Mouse (Mus musculus) limb, embryonic 14.5 days (tissue): Measurements from ENCODE around the gene Nucks1. TPM values are rescaled to one million over a fixed set of nuclear protein-coding genes. Genes with fewer than 3 reads are reported as not detected.
"Not testable (repeated sequence)": the region's sequence is repeated elsewhere in the genome, so short reads cannot be mapped to it uniquely, and the experiment has no call there.

Source experiments
- ATAC-seq: fragments of 200-750 bp; cut with Nextera tagmentation; 2 replicates; pipeline ENCODE4 v1.8.0; 2017; ENCODE audit warnings: low read depth, moderate number of reproducible peaks, moderate TSS enrichment; ENCODE audit not compliant: low FRiP score
- DNase-seq: peaks from one replicate; pipeline ENCODE4 v3.0.0-alpha.2; 2015; ENCODE audit warnings: low spot score
- H3K27ac ChIP-seq: fragments of 300-500 bp; sonication (generic); replicated peaks from 2 replicates; pipeline ENCODE4 v1.5.1; 2014; ENCODE audit warnings: low read depth, mild to moderate bottlenecking, low read length, moderate library complexity, mixed read lengths
- H3K27me3 ChIP-seq: fragments of 300-500 bp; sonication (generic); 2 replicates; pipeline ENCODE4 v1.6.1; 2014; ENCODE audit warnings: low read length, mixed read lengths; ENCODE audit not compliant: control insufficient read depth, insufficient read depth
- H3K36me3 ChIP-seq: fragments of 300-500 bp; sonication (generic); 2 replicates; pipeline ENCODE4 v1.6.1; 2014; ENCODE audit warnings: mild to moderate bottlenecking, low read length, moderate library complexity, mixed read lengths; ENCODE audit not compliant: control insufficient read depth, insufficient read depth
- H3K4me1 ChIP-seq: fragments of 300-500 bp; sonication (generic); 2 replicates; pipeline ENCODE4 v1.6.1; 2014; ENCODE audit warnings: antibody characterized with exemption, low read length, mixed read lengths; ENCODE audit not compliant: control insufficient read depth, insufficient read depth
- H3K4me2 ChIP-seq: fragments of 300-500 bp; sonication (generic); replicated peaks from 2 replicates; pipeline ENCODE4 v1.6.1; 2014; ENCODE audit warnings: low read depth, mild to moderate bottlenecking, low read length, moderate library complexity; ENCODE audit not compliant: severe bottlenecking
- H3K4me3 ChIP-seq: fragments of 300-500 bp; sonication (generic); replicated peaks from 2 replicates; pipeline ENCODE4 v1.5.1; 2014; ENCODE audit warnings: low read length
- H3K9ac ChIP-seq: fragments of 300-500 bp; sonication (generic); 2 replicates; pipeline ENCODE4 v1.6.1; 2014; ENCODE audit warnings: mild to moderate bottlenecking, low read depth, low read length, moderate library complexity; ENCODE audit not compliant: severe bottlenecking
- H3K9me3 ChIP-seq: fragments of 300-500 bp; sonication (generic); 2 replicates; pipeline ENCODE4 v1.6.1; 2016; ENCODE audit warnings: low read length; ENCODE audit not compliant: control insufficient read depth
- POLR2A ChIP-seq: fragments of 200-500 bp; IDR thresholded peaks from 2 replicates; pipeline ENCODE4 v1.8.0; 2012; ENCODE audit warnings: inconsistent platforms, mild to moderate bottlenecking, moderate library complexity, borderline replicate concordance; ENCODE audit not compliant: insufficient read depth, insufficient read length; ENCODE audit errors: extremely low read depth
- WGBS: fragments of 180-500 bp; shearing (Covaris S2); extraction: QIAGEN DNeasy Blood & Tissue Kit; methylation state at CpG from one replicate; pipeline ENCODE4 v1.1.7; 2014; 5-methylcytosine and 5-hydroxymethylcytosine counted together
- polyA plus RNA-seq, 2 experiments: library from polyadenylated mRNA; depleted of rRNA in 1 of 2; stranded (reverse) in 1 of 2; unstranded in 1 of 2; fragments of >200 nt; fragmentation: Nextera tagmentation in 1 of 2; extraction: Ambion mirVana in 1 of 2; gene quantifications; 2 replicates each; pipeline versions ENCODE4 v1.2.1 to v1.2.3; 2012 to 2014

The Nucks1 gene
- polyA plus RNA-seq, 2 experiments, result 52.0 to 68.4 TPM

- H3K4me2 ChIP-seq, result no peak overlapping the region
- no peak for DNase-seq
- TF ChIP-seq POLR2A, result no peak
- H3K4me1 ChIP-seq, result peaks cover 3% of the 10 kb centered on the region
- no peak overlapping the region for H3K27ac ChIP-seq
- 92% methylated on average over 3 of the region's 3 CpGs for WGBS
- H3K9ac ChIP-seq, result no peak overlapping the region
- no peaks in the 10 kb centered on the region for H3K36me3 ChIP-seq
- H3K27me3 ChIP-seq, result no peaks in the 10 kb centered on the region; the same call in 1 of the 2 replicates
- ATAC-seq, result no peak
- H3K9me3 ChIP-seq, result no peaks in the 10 kb centered on the region
- no peak overlapping the region for H3K4me3 ChIP-seq
Observed at GRCm38 (mm10) chr1:131908456-131908855, 1.9 kb upstream of the Nucks1 start.

GRCm38 (mm10) chr1:131909236-131909635 is 1.1 kb upstream of the Nucks1 start:
- not testable (repeated sequence) for ATAC-seq, H3K9ac ChIP-seq, H3K4me2 ChIP-seq, H3K27ac ChIP-seq, H3K4me3 ChIP-seq, H3K27me3 ChIP-seq, H3K36me3 ChIP-seq, H3K9me3 ChIP-seq, DNase-seq, H3K4me1 ChIP-seq
- WGBS, result 95% methylated on average over 2 of the region's 2 CpGs

GRCm38 (mm10) chr1:131910674-131911558 is 582 bp downstream of the Nucks1 start:
- Histone ChIP-seq H3K4me1 (peaks cover 3% of the 10 kb centered on the region), H3K4me3 (peak overlapping the region; percentile 95), H3K9me3 (no peaks in the 10 kb centered on the region), H3K36me3 (no peaks in the 10 kb centered on the region), H3K27me3 (no peaks in the 10 kb centered on the region; the same call in 1 of the 2 replicates), H3K4me2 (peak overlapping the region; percentile 68), H3K9ac (peak overlapping the region; percentile 98), H3K27ac (peak overlapping the region; percentile 99)
- 0 out of 2 replicates have a peak, but pooled peaks have one; percentile 8 for TF ChIP-seq POLR2A
- WGBS, result under 1% methylated on average over 61 of the region's 88 CpGs
- DNase-seq (peak; percentile 70), ATAC-seq (peak; percentile 70)

- WGBS, result 78% methylated on average over 6 of the region's 6 CpGs
- H3K9ac ChIP-seq, result no peak overlapping the region
- H3K36me3 ChIP-seq, result peaks cover 39% of the 10 kb centered on the region
- H3K27me3 ChIP-seq, result no peaks in the 10 kb centered on the region
- ATAC-seq (no peak), DNase-seq (no peak)
- no peak overlapping the region for H3K4me3 ChIP-seq
- no peak overlapping the region for H3K27ac ChIP-seq
- peaks cover 5% of the 10 kb centered on the region; the same call in 1 of the 2 replicates for H3K4me1 ChIP-seq
- no peaks in the 10 kb centered on the region for H3K9me3 ChIP-seq
- no peak overlapping the region for H3K4me2 ChIP-seq
- TF ChIP-seq POLR2A, result no peak
Observed at GRCm38 (mm10) chr1:131917634-131918033, 7.3 kb downstream of the Nucks1 start.

- H3K4me3 ChIP-seq, result no peak overlapping the region
- no peak for ATAC-seq
- H3K9me3 ChIP-seq, result no peaks in the 10 kb centered on the region
- TF ChIP-seq POLR2A, result no peak
- WGBS, result 99% methylated on average over 2 of the region's 2 CpGs
- H3K9ac ChIP-seq, result no peak overlapping the region
- no peaks in the 10 kb centered on the region for H3K27me3 ChIP-seq
- H3K27ac ChIP-seq, result no peak overlapping the region
- no peak overlapping the region for H3K4me2 ChIP-seq
- H3K36me3 ChIP-seq, result peaks cover 52% of the 10 kb centered on the region
- no peak for DNase-seq
- peaks cover 5% of the 10 kb centered on the region; the same call in 1 of the 2 replicates for H3K4me1 ChIP-seq
Observed at GRCm38 (mm10) chr1:131919052-131919451, 8.7 kb downstream of the Nucks1 start.
